Mouse (Mus musculus) ES-Bruce4 (cell line): Measurements from ENCODE around the gene Klhl29.

Experiments used
- CTCF ChIP-seq: IDR thresholded peaks from one replicate; pipeline ENCODE4 v1.8.1; 2011; ENCODE audit warnings: low read depth, low read length
- EP300 ChIP-seq: IDR thresholded peaks from 2 replicates; pipeline ENCODE4 v1.6.1; 2011; ENCODE audit warnings: low read depth, low read length; ENCODE audit not compliant: insufficient read depth
- POLR2A ChIP-seq: IDR thresholded peaks from one replicate; pipeline ENCODE4 v1.8.1; 2011; ENCODE audit warnings: low read length; ENCODE audit not compliant: insufficient read depth

GRCm38 (mm10) chr12:5322444-5323087 is 52.9 kb downstream of the Klhl29 start:
- TF ChIP-seq CTCF, result no peak
- TF ChIP-seq POLR2A, result no peak
- TF ChIP-seq EP300, result no peak
